Mouse (Mus musculus) midbrain, postnatal 0 days (tissue): Measurements from ENCODE around the gene Bap1. TPM values are rescaled to one million over a fixed set of nuclear protein-coding genes. Genes with fewer than 3 reads are reported as not detected.

Experiments used
- ATAC-seq: fragments of 200-750 bp; cut with Nextera tagmentation; 2 replicates; pipeline ENCODE4 v1.8.0; 2017; ENCODE audit warnings: moderate number of reproducible peaks, mild to moderate bottlenecking, moderate TSS enrichment, moderate library complexity; ENCODE audit not compliant: low FRiP score
- DNase-seq: peaks from one replicate; pipeline ENCODE4 v3.0.0-alpha.2; 2015; ENCODE audit warnings: low spot score
- H3K27ac ChIP-seq: fragments of 300-500 bp; sonication (generic); 2 replicates; pipeline ENCODE4 v1.5.1; 2014; ENCODE audit warnings: low read depth, mild to moderate bottlenecking, low read length, mixed read lengths
- H3K27me3 ChIP-seq: fragments of 300-500 bp; sonication (generic); 2 replicates; pipeline ENCODE4 v1.6.1; 2014; ENCODE audit warnings: low read length, control low read depth, mixed read lengths; ENCODE audit not compliant: insufficient read depth
- H3K36me3 ChIP-seq: fragments of 300-500 bp; sonication (generic); 2 replicates; pipeline ENCODE4 v1.6.1; 2014; ENCODE audit warnings: low read length, control low read depth, mixed read lengths; ENCODE audit not compliant: insufficient read depth
- H3K4me1 ChIP-seq: fragments of 300-500 bp; sonication (generic); 2 replicates; pipeline ENCODE4 v1.6.1; 2014; ENCODE audit warnings: mild to moderate bottlenecking, control low read depth, antibody characterized with exemption, low read length, mixed read lengths; ENCODE audit not compliant: insufficient read depth
- H3K4me2 ChIP-seq: fragments of 300-500 bp; sonication (generic); 2 replicates; pipeline ENCODE4 v1.6.1; 2014; ENCODE audit warnings: low read depth, mild to moderate bottlenecking, low read length, mixed read lengths; ENCODE audit not compliant: poor library complexity, severe bottlenecking
- H3K4me3 ChIP-seq: fragments of 300-500 bp; sonication (generic); 2 replicates; pipeline ENCODE4 v1.5.1; 2014; ENCODE audit warnings: low read depth, mild to moderate bottlenecking, low read length, moderate library complexity
- H3K9ac ChIP-seq: fragments of 300-500 bp; sonication (generic); replicated peaks from 2 replicates; pipeline ENCODE4 v1.6.1; 2014; ENCODE audit warnings: mild to moderate bottlenecking, low read length, moderate library complexity, mixed read lengths; ENCODE audit not compliant: poor library complexity, severe bottlenecking
- H3K9me3 ChIP-seq: fragments of 300-500 bp; sonication (generic); 2 replicates; pipeline ENCODE4 v1.6.1; 2016; ENCODE audit warnings: low read length, control low read depth
- CTCF ChIP-seq: IDR thresholded peaks from 2 replicates; pipeline ENCODE4 v1.5.1; 2016; ENCODE audit warnings: antibody characterized with exemption, mild to moderate bottlenecking
- WGBS: fragments of 180-500 bp; shearing (Covaris S2); extraction: QIAGEN DNeasy Blood & Tissue Kit; methylation state at CpG from one replicate; pipeline ENCODE4 v1.1.7; 2014; 5-methylcytosine and 5-hydroxymethylcytosine counted together
- polyA plus RNA-seq: library from polyadenylated mRNA; unstranded; fragments of >200 nt; fragmentation: Nextera tagmentation; extraction: Ambion mirVana; gene quantifications from 2 replicates; pipeline ENCODE4 v1.2.1, GENCODE M21; 2015
- total RNA-seq: library from RNA; depleted of rRNA; stranded (reverse); fragments of >200 nt; gene quantifications from 2 replicates; pipeline ENCODE4 v1.2.3, GENCODE M21; 2014

Bap1 gene
- total and polyA plus RNA-seq, 2 experiments from 2014 or later: 103 to 112 TPM

DNA sequence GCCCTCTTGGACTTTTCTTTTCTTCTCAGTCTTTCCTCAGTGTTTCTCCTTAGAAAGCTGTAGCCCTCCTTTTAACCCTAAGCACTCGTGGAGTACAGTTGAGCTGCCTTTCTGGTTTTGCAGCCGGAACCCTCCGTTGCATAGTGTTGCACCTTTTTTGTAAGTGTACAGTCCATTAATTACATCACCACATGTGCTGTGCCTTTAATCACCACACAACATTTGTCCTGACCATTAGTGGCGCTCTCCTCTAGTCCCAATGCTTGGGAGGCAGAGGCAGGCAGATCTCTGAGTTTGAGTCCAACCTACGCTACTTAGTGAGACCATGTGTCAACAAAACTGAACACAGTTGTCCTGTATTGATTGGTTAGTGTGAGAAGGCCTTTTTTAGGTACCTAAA, 841 bp downstream of the Bap1 start:
- WGBS: 93% methylated on average over 5 of the region's 5 CpGs
- ATAC-seq: no peak

DNA sequence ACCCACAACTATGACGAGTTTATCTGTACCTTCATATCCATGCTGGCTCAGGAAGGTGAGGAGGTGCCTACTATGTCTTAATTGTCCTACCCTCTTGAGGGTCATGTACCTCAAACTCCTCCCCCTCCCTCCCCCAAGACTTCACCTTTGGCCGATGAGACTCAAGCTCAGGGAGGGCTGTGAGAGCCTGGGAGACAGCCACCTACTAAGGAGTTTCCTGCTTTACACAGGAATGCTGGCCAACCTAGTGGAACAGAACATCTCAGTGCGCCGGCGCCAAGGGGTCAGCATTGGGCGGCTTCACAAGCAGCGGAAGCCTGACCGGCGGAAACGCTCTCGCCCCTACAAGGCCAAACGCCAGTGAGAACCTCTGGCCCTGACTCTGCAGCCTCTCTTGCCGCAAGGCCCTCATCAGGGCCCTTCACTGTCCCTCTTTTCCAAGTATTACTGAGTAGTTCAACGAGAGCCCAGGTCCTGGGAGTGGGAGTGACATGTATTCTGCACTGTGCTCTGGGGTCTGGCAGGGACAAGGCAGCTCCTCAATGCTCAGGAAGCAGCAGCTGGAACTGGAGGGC, 7.3 kb downstream of the Bap1 start:
- Histone ChIP-seq H3K4me1 (no peaks in the 10 kb centered on the region), H3K4me3 (no peak overlapping the region), H3K27ac (no peak overlapping the region), H3K4me2 (no peak overlapping the region), H3K9me3 (no peaks in the 10 kb centered on the region), H3K27me3 (no peaks in the 10 kb centered on the region), H3K36me3 (peaks cover 73% of the 10 kb centered on the region), H3K9ac (no peak overlapping the region)
- WGBS: 95% methylated on average over 14 of the region's 14 CpGs
- DNase-seq: no peak
- no peak for ATAC-seq
- no peak for TF ChIP-seq CTCF

More for the DNA sequence above, 841 bp downstream of the Bap1 start:
- Histone ChIP-seq H3K4me1 (peaks cover 10% of the 10 kb centered on the region), H3K4me3 (peak overlapping the region; percentile 86), H3K36me3 (peaks cover 41% of the 10 kb centered on the region), H3K9me3 (no peaks in the 10 kb centered on the region), H3K4me2 (peak overlapping the region; percentile 85), H3K27ac (no peak overlapping the region), H3K9ac (peak overlapping the region; percentile 92), H3K27me3 (no peaks in the 10 kb centered on the region)
- TF ChIP-seq CTCF: no peak
- DNase-seq: no peak

DNA sequence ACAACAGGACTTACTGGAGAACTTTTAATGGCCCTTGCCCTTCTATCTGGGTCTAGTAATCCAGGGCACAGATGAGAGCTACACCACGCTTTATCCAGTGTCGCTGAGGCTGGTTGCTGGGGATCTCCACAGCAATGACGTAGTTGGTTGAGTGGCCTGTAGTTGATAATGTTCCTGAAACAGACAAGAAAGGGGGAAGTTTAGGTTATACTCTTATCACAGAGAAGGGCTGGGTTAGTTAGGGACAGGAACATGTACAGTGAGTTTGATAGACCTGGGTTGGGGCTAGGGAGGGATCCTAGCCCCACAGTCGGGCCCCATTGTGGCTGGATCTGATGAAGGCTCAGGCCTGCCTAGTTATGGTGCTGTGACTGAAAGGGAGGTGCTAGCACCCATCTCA, 9.1 kb downstream of the Bap1 start:
- DNase-seq (no peak), ATAC-seq (no peak)
- no peaks in the 10 kb centered on the region for H3K27me3 ChIP-seq
- peaks cover 56% of the 10 kb centered on the region for H3K36me3 ChIP-seq
- no peaks in the 10 kb centered on the region for H3K9me3 ChIP-seq
- TF ChIP-seq CTCF: no peak
- H3K4me1 ChIP-seq: no peaks in the 10 kb centered on the region
- no peak overlapping the region for H3K4me2 ChIP-seq
- no peak overlapping the region for H3K9ac ChIP-seq
- no peak overlapping the region for H3K27ac ChIP-seq
- no peak overlapping the region for H3K4me3 ChIP-seq
- WGBS: over 99% methylated on average over 4 of the region's 4 CpGs

DNA sequence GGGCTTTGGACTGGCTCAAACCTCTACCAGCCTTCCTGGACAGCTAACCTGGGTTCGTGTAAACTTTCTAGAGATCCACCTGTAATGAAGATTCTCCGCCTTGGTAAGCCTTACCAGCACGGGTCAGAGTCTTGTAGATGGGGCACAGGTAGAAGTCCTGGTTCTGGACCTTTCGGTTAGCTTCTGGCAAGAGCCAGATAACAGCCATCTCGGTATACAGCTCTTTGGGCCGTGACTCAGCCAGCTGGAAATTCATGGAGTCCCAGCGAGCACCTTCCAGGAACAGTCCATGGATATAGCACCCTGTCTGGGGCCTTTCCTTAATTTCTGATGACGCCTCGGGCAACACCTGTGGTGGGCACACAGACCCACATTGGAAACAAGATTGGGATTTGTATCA, 9.7 kb downstream of the Bap1 start:
- Histone ChIP-seq H3K27ac (no peak overlapping the region), H3K9me3 (no peaks in the 10 kb centered on the region), H3K27me3 (no peaks in the 10 kb centered on the region), H3K4me1 (no peaks in the 10 kb centered on the region), H3K36me3 (peaks cover 50% of the 10 kb centered on the region), H3K4me2 (no peak overlapping the region), H3K4me3 (no peak overlapping the region), H3K9ac (no peak overlapping the region)
- 94% methylated on average over 9 of the region's 9 CpGs for WGBS
- no peak for ATAC-seq
- DNase-seq: no peak
- TF ChIP-seq CTCF: no peak

DNA sequence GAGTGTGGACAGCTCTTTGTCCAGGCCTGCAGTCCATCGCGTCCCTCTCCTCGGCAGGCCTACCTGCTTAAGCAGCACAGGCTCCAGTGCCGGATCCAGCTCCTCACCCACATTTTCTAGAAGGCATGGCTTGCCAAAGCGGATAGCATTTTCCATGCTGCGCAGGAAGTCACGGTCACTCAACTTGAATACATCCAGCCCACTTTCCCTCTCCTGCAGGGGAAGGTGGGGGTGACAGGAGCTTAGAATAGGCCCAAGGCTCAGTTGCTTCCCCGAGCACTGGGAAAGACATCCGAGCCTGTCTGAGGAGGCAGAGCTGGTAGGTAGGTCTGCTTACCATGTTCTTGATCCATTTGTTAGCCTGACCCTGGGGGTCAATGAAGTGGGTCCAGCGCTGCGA, 16.4 kb downstream of the Bap1 start:
- no peak for DNase-seq
- Histone ChIP-seq H3K4me2 (no peak overlapping the region), H3K36me3 (no peaks in the 10 kb centered on the region), H3K27ac (peak overlapping the region; percentile 80; the same call in 1 of the 2 replicates), H3K9me3 (no peaks in the 10 kb centered on the region), H3K4me1 (peaks cover 21% of the 10 kb centered on the region; the same call in 1 of the 2 replicates), H3K9ac (no peak overlapping the region), H3K27me3 (no peaks in the 10 kb centered on the region), H3K4me3 (no peak overlapping the region)
- no peak for ATAC-seq
- 88% methylated on average over 11 of the region's 11 CpGs for WGBS
- TF ChIP-seq CTCF: no peak

DNA sequence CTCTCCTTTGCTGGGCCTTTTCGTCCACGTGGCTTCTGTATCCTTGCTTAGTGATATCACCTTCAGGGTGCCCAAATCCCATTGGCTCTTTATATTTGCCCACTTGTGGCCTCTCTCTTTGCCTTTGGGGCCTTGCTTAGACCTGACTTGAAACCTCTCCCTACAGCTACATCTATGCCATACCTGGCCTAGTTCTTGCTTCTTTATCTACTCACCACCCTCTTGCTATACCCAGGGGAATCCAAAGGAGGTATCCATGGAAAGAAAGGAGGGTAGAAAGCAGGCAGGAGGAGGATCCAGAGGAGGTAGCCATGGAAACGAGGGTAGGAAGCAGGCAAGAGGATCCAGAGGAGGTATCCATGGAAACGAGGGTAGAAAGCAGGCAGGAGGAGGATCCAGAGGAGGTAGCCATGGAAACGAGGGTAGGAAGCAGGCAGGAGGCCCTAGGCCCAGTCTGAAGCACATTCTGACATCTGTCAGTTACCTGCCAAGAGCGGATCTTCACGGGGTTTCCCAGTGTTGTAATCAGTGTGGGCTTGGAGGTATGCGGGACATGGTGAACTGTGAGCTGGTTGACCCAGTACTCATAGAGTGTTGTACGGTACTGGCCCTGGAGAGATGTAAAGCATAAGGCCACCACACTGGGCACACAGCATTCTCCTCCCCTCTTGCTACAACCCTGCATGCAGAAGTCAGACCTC, 17.2 kb downstream of the Bap1 start:
- H3K27me3 ChIP-seq: no peaks in the 10 kb centered on the region
- H3K4me1 ChIP-seq: peaks cover 21% of the 10 kb centered on the region; the same call in 1 of the 2 replicates
- H3K9me3 ChIP-seq: no peaks in the 10 kb centered on the region
- H3K36me3 ChIP-seq: no peaks in the 10 kb centered on the region
- peak overlapping the region; percentile 80 for H3K27ac ChIP-seq
- ATAC-seq: peak; percentile 81
- WGBS: 22% methylated on average over 9 of the region's 9 CpGs
- peak; percentile 72 for DNase-seq
- peak overlapping the region; percentile 44 for H3K9ac ChIP-seq
- H3K4me2 ChIP-seq: peak overlapping the region; percentile 47
- TF ChIP-seq CTCF: no peak
- no peak overlapping the region for H3K4me3 ChIP-seq
